Mouse (Mus musculus): Measurements from ENCODE around the gene Nln.

Nln gene

GRCm38 (mm10) chr13:104109288-104109815 lies at the start of gene Nln, which contains the start of gene Sgtb:
Gene Nln (minus strand): TSS chr13:104109614.
Gene Sgtb (plus strand): TSS chr13:104109741.
- peak; percentile 88 to 94 for DNase-seq

- no peak for DNase-seq
Observed at GRCm38 (mm10) chr13:104155686-104156085, 46.3 kb upstream of the Nln start.

GRCm38 (mm10) chr13:104155106-104155505 lies 45.7 kb upstream of the Nln start:
- DNase-seq = no peak

GRCm38 (mm10) chr13:104154180-104154579 lies 44.8 kb upstream of the Nln start:
- no peak for DNase-seq

- no peak for DNase-seq
Observed at GRCm38 (mm10) chr13:104145646-104146045, 36.2 kb upstream of the Nln start.

- no peak for DNase-seq
Observed at GRCm38 (mm10) chr13:104144871-104145270, 35.5 kb upstream of the Nln start.

GRCm38 (mm10) chr13:104139369-104140209 lies 30.2 kb upstream of the Nln start:
- peak; percentile 72 to 86 for DNase-seq

GRCm38 (mm10) chr13:104134510-104135085 lies 25.2 kb upstream of the Nln start:
- no peak for DNase-seq

GRCm38 (mm10) chr13:104132561-104132960 lies 23.1 kb upstream of the Nln start:
- no peak for DNase-seq

GRCm38 (mm10) chr13:104123662-104124381 lies 14.4 kb upstream of the Nln start:
- no peak for DNase-seq

GRCm38 (mm10) chr13:104122078-104122840 lies 12.8 kb upstream of the Nln start:
- no peak for DNase-seq

- DNase-seq = no peak
Observed at GRCm38 (mm10) chr13:104114827-104115226, 5.4 kb upstream of the Nln start.

- no peak for DNase-seq
Observed at GRCm38 (mm10) chr13:104113782-104114181, 4.4 kb upstream of the Nln start.

- no peak for DNase-seq
Observed at GRCm38 (mm10) chr13:104112266-104112900, 3.0 kb upstream of the Nln start.

- no peak for DNase-seq
Observed at GRCm38 (mm10) chr13:104110526-104110925, 1.1 kb upstream of the Nln start.

GRCm38 (mm10) chr13:104109816-104110521 lies 555 bp upstream of the Nln start:
- DNase-seq = peak; percentile 41 to 49

- DNase-seq = peak in 1 of 2 experiments; percentile 32
Observed at GRCm38 (mm10) chr13:104108651-104109287, 645 bp downstream of the Nln start.

GRCm38 (mm10) chr13:104101606-104102235 lies 7.7 kb downstream of the Nln start:
- DNase-seq = no peak

GRCm38 (mm10) chr13:104100416-104100815 lies 9.0 kb downstream of the Nln start:
- DNase-seq = no peak

GRCm38 (mm10) chr13:104097190-104097589 lies 12.2 kb downstream of the Nln start:
- DNase-seq = peak in 1 of 2 experiments; percentile 49

Measured in lung, postnatal 4 days (tissue).